Mouse (Mus musculus): Measurements from ENCODE around the gene Tmem201. TPM values are rescaled to one million over a fixed set of nuclear protein-coding genes. Genes with fewer than 3 reads are reported as not detected.
"Not testable (repeated sequence)": the region's sequence is repeated elsewhere in the genome, so short reads cannot be mapped to it uniquely, and the experiment has no call there.

The Tmem201 gene
- polyA plus RNA-seq, 1 experiment from 2014 or later: 20.7 TPM

DNA sequence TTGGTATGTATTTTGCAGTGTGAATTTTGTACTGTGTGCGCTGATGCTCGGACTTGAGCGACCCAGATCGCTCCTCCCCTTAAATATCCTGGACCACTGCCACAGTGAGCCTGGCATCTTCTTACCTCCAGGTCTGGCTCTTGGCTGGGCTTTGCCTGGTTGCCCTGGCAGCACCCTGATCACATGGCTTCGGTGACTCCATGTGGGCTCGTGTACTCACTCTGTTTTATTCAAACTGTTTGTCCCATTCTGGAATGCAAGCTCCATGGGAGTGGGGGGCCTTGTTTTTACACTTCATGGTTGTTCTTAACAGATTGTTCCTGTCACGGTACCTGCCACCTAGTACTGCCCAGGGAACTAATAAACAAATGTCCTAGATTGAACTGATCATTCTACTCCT is 37.5 kb upstream of the Tmem201 start:
- peaks cover 5% of the 10 kb centered on the region for H3K4me1 ChIP-seq (ENCODE audit: control insufficient read depth, insufficient read depth, low read length)
- ATAC-seq (ENCODE audit: low read depth) (no peak), DNase-seq (ENCODE audit: low spot score) (no peak)
- 67% methylated on average over 7 of the region's 7 CpGs for WGBS
- no peaks in the 10 kb centered on the region for H3K27me3 ChIP-seq (replicated peaks; ENCODE audit: control insufficient read depth, insufficient read depth, low read length)
- H3K9me3 ChIP-seq (ENCODE audit: control insufficient read depth, low read length): no peaks in the 10 kb centered on the region
- H3K27ac ChIP-seq (replicated peaks; ENCODE audit: low read depth, low read length): no peak overlapping the region
- no peak overlapping the region for H3K9ac ChIP-seq (ENCODE audit: low read depth, low read length)
- H3K4me2 ChIP-seq (ENCODE audit: low read depth, low read length): no peak overlapping the region
- no peaks in the 10 kb centered on the region for H3K36me3 ChIP-seq (ENCODE audit: control insufficient read depth, insufficient read depth, low read length)
- no peak overlapping the region for H3K4me3 ChIP-seq (ENCODE audit: low read depth, low read length)

DNA sequence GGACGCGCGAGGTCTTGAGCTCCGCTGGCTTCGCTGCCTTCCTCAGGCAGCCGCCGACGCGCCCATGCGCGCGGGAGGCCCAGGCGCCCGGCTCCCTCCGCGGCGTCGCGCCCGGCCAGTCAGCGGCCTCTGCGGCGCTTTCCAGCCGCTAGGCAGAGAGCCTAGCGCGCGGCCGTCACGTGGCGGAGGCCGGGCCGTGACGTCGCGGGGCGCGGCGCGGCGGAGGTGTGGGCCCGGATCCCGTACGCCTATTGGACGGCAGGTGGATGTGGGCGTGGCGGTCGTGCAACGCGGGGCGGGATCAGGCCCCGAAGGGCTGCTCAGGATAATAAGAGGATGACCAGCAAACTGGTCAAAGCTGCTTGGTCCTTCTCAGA is 36.2 kb upstream of the Tmem201 start, which contains the start of gene Slc25a33:
Gene Slc25a33, minus strand, starts transcription at position 184 of the 377 bp plus-strand sequence.
- Histone ChIP-seq H3K27me3 (replicated peaks; ENCODE audit: control insufficient read depth, insufficient read depth, low read length) (no peaks in the 10 kb centered on the region), H3K36me3 (ENCODE audit: control insufficient read depth, insufficient read depth, low read length) (no peaks in the 10 kb centered on the region), H3K4me1 (ENCODE audit: control insufficient read depth, insufficient read depth, low read length) (peaks cover 5% of the 10 kb centered on the region), H3K27ac (replicated peaks; ENCODE audit: low read depth, low read length) (peak within 1 kb of the TSS; percentile 83), H3K9me3 (ENCODE audit: control insufficient read depth, low read length) (no peaks in the 10 kb centered on the region), H3K4me2 (ENCODE audit: low read depth, low read length) (peak within 1 kb of the TSS; percentile 99), H3K4me3 (ENCODE audit: low read depth, low read length) (peak within 1 kb of the TSS; percentile 82), H3K9ac (ENCODE audit: low read depth, low read length) (peak within 1 kb of the TSS; percentile 81)
- ATAC-seq (ENCODE audit: low read depth) (peak; percentile 99), DNase-seq (ENCODE audit: low spot score) (peak; percentile 95)
- 0% methylated on average over 34 of the region's 51 CpGs for WGBS

GRCm38 (mm10) chr4:149773408-149774093 is 35.7 kb upstream of the Tmem201 start:
- Histone ChIP-seq H3K9ac (ENCODE audit: low read depth, low read length) (peak overlapping the region; percentile 81), H3K27ac (replicated peaks; ENCODE audit: low read depth, low read length) (peak overlapping the region; percentile 83), H3K4me3 (ENCODE audit: low read depth, low read length) (peak overlapping the region; percentile 82), H3K4me2 (ENCODE audit: low read depth, low read length) (peak overlapping the region; percentile 99), H3K9me3 (ENCODE audit: control insufficient read depth, low read length) (no peaks in the 10 kb centered on the region), H3K36me3 (ENCODE audit: control insufficient read depth, insufficient read depth, low read length) (no peaks in the 10 kb centered on the region), H3K27me3 (replicated peaks; ENCODE audit: control insufficient read depth, insufficient read depth, low read length) (no peaks in the 10 kb centered on the region), H3K4me1 (ENCODE audit: control insufficient read depth, insufficient read depth, low read length) (peaks cover 5% of the 10 kb centered on the region)
- WGBS: 1% methylated on average over 35 of the region's 65 CpGs
- DNase-seq (ENCODE audit: low spot score): no peak
- ATAC-seq (ENCODE audit: low read depth): no peak; the same call in 1 of the 2 replicates

- no peak overlapping the region for H3K4me3 ChIP-seq (ENCODE audit: low read depth, low read length)
- WGBS: 29% methylated on average over 2 of the region's 2 CpGs
- DNase-seq (ENCODE audit: low spot score): peak; percentile 42
These were observed 34.5 kb upstream of the Tmem201 start for GRCm38 (mm10) chr4:149772394-149772793.

GRCm38 (mm10) chr4:149765201-149765600 is 27.4 kb upstream of the Tmem201 start:
- Histone ChIP-seq H3K4me2 (ENCODE audit: low read depth, low read length) (no peak overlapping the region), H3K9me3 (ENCODE audit: control insufficient read depth, low read length) (no peaks in the 10 kb centered on the region), H3K27me3 (replicated peaks; ENCODE audit: control insufficient read depth, insufficient read depth, low read length) (no peaks in the 10 kb centered on the region), H3K4me3 (ENCODE audit: low read depth, low read length) (no peak overlapping the region), H3K4me1 (ENCODE audit: control insufficient read depth, insufficient read depth, low read length) (no peaks in the 10 kb centered on the region), H3K9ac (ENCODE audit: low read depth, low read length) (no peak overlapping the region), H3K36me3 (ENCODE audit: control insufficient read depth, insufficient read depth, low read length) (peaks cover 11% of the 10 kb centered on the region; the same call in 1 of the 2 replicates), H3K27ac (replicated peaks; ENCODE audit: low read depth, low read length) (no peak overlapping the region)
- ATAC-seq (ENCODE audit: low read depth) (no peak), DNase-seq (ENCODE audit: low spot score) (no peak)
- WGBS: 91% methylated on average over 5 of the region's 5 CpGs

More at GRCm38 (mm10) chr4:149772394-149772793, 34.5 kb upstream of the Tmem201 start:
- no peak overlapping the region for H3K9ac ChIP-seq (ENCODE audit: low read depth, low read length)
- H3K27ac ChIP-seq (replicated peaks; ENCODE audit: low read depth, low read length): no peak overlapping the region
- H3K27me3 ChIP-seq (replicated peaks; ENCODE audit: control insufficient read depth, insufficient read depth, low read length): no peaks in the 10 kb centered on the region
- peaks cover 5% of the 10 kb centered on the region for H3K4me1 ChIP-seq (ENCODE audit: control insufficient read depth, insufficient read depth, low read length)
- H3K9me3 ChIP-seq (ENCODE audit: control insufficient read depth, low read length): no peaks in the 10 kb centered on the region
- no peak overlapping the region for H3K4me2 ChIP-seq (ENCODE audit: low read depth, low read length)
- no peaks in the 10 kb centered on the region for H3K36me3 ChIP-seq (ENCODE audit: control insufficient read depth, insufficient read depth, low read length)
- no peak for ATAC-seq (ENCODE audit: low read depth)

- Histone ChIP-seq H3K4me1 (ENCODE audit: control insufficient read depth, insufficient read depth, low read length) (no peaks in the 10 kb centered on the region), H3K9me3 (ENCODE audit: control insufficient read depth, low read length) (no peaks in the 10 kb centered on the region), H3K36me3 (ENCODE audit: control insufficient read depth, insufficient read depth, low read length) (peaks cover 14% of the 10 kb centered on the region; the same call in 1 of the 2 replicates), H3K4me3 (ENCODE audit: low read depth, low read length) (no peak overlapping the region), H3K27me3 (replicated peaks; ENCODE audit: control insufficient read depth, insufficient read depth, low read length) (no peaks in the 10 kb centered on the region), H3K4me2 (ENCODE audit: low read depth, low read length) (no peak overlapping the region), H3K9ac (ENCODE audit: low read depth, low read length) (no peak overlapping the region), H3K27ac (replicated peaks; ENCODE audit: low read depth, low read length) (no peak overlapping the region)
- no peak for ATAC-seq (ENCODE audit: low read depth)
- 77% methylated on average over 2 of the region's 2 CpGs for WGBS
- DNase-seq (ENCODE audit: low spot score): no peak
These were observed 25.5 kb upstream of the Tmem201 start for GRCm38 (mm10) chr4:149763335-149763734.

DNA sequence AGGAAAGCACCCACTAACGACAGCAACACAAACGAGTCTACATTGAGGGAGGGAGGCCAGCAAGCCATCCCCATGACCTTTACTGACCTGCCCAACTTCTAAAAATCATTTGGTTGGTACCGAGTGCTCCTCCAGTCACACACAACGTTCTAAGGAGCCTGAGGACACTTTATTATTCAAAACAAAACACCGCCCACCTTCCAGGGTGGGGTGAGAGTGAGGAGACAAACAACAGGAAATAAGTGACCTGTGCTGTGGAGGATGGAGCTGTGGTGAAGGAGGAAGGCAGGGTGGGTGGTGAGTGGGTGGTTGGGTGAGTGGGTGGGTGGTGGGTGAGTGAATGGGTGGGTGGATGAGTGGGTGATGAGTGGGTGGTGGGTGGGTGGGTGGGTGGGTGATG is 21.7 kb upstream of the Tmem201 start:
- no peak overlapping the region for H3K4me2 ChIP-seq (ENCODE audit: low read depth, low read length)
- H3K9me3 ChIP-seq (ENCODE audit: control insufficient read depth, low read length): no peaks in the 10 kb centered on the region
- no peak overlapping the region for H3K4me3 ChIP-seq (ENCODE audit: low read depth, low read length)
- no peaks in the 10 kb centered on the region for H3K27me3 ChIP-seq (replicated peaks; ENCODE audit: control insufficient read depth, insufficient read depth, low read length)
- H3K4me1 ChIP-seq (ENCODE audit: control insufficient read depth, insufficient read depth, low read length): no peaks in the 10 kb centered on the region
- peaks cover 14% of the 10 kb centered on the region; the same call in 1 of the 2 replicates for H3K36me3 ChIP-seq (ENCODE audit: control insufficient read depth, insufficient read depth, low read length)
- no peak overlapping the region for H3K27ac ChIP-seq (replicated peaks; ENCODE audit: low read depth, low read length)
- ATAC-seq (ENCODE audit: low read depth): no peak
- DNase-seq (ENCODE audit: low spot score): no peak
- H3K9ac ChIP-seq (ENCODE audit: low read depth, low read length): no peak overlapping the region
- 65% methylated on average over 5 of the region's 5 CpGs for WGBS

GRCm38 (mm10) chr4:149758423-149758822 is 20.6 kb upstream of the Tmem201 start:
- peaks cover 18% of the 10 kb centered on the region; the same call in 1 of the 2 replicates for H3K36me3 ChIP-seq (ENCODE audit: control insufficient read depth, insufficient read depth, low read length)
- H3K27ac ChIP-seq (replicated peaks; ENCODE audit: low read depth, low read length): no peak overlapping the region
- H3K9me3 ChIP-seq (ENCODE audit: control insufficient read depth, low read length): no peaks in the 10 kb centered on the region
- DNase-seq (ENCODE audit: low spot score) (no peak), ATAC-seq (ENCODE audit: low read depth) (no peak)
- no peak overlapping the region for H3K4me3 ChIP-seq (ENCODE audit: low read depth, low read length)
- no peak overlapping the region for H3K9ac ChIP-seq (ENCODE audit: low read depth, low read length)
- H3K4me2 ChIP-seq (ENCODE audit: low read depth, low read length): no peak overlapping the region
- H3K27me3 ChIP-seq (replicated peaks; ENCODE audit: control insufficient read depth, insufficient read depth, low read length): no peaks in the 10 kb centered on the region
- 84% methylated on average over 6 of the region's 6 CpGs for WGBS
- no peaks in the 10 kb centered on the region for H3K4me1 ChIP-seq (ENCODE audit: control insufficient read depth, insufficient read depth, low read length)

DNA sequence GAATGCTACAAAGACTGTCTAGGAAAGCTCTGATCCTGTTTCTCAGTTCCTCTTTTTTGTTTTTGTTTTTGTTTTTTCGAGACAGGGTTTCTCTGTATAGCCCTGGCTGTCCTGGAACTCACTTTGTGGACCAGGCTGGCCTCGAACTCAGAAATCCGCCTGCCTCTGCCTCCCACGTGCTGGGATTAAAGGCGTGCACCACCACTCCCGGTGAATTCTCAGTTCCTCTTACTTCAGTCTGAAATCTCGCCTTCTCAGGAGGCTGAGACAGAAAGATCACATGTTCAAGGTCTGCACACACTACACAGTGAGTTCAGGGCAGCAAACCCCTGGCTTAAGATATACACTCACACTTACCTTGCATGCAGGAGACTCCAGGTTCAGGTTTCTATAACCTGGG is 18.7 kb upstream of the Tmem201 start:
- H3K4me2 ChIP-seq (ENCODE audit: low read depth, low read length); H3K4me3 ChIP-seq (ENCODE audit: low read depth, low read length); H3K9me3 ChIP-seq (ENCODE audit: control insufficient read depth, low read length); H3K27ac ChIP-seq (replicated peaks; ENCODE audit: low read depth, low read length); DNase-seq (ENCODE audit: low spot score); H3K9ac ChIP-seq (ENCODE audit: low read depth, low read length); H3K4me1 ChIP-seq (ENCODE audit: control insufficient read depth, insufficient read depth, low read length); H3K27me3 ChIP-seq (replicated peaks; ENCODE audit: control insufficient read depth, insufficient read depth, low read length); ATAC-seq (ENCODE audit: low read depth): not testable (repeated sequence)
- peaks cover 18% of the 10 kb centered on the region; the same call in 1 of the 2 replicates for H3K36me3 ChIP-seq (ENCODE audit: control insufficient read depth, insufficient read depth, low read length)
- 87% methylated on average over 7 of the region's 7 CpGs for WGBS
